Mouse (Mus musculus) lung, adult 2 months (tissue): Measurements from ENCODE around the gene Smyd3.

Experiments used
- CTCF ChIP-seq: fragments of 200-500 bp; IDR thresholded peaks from 2 replicates; pipeline ENCODE4 v1.5.1; 2011; ENCODE audit warnings: mild to moderate bottlenecking, low read length, control low read depth; ENCODE audit not compliant: insufficient read depth
- POLR2A ChIP-seq: fragments of 200-500 bp; IDR thresholded peaks from 2 replicates; pipeline ENCODE4 v1.6.1; 2011; ENCODE audit warnings: low read depth, mild to moderate bottlenecking, control low read depth, low read length, borderline replicate concordance; ENCODE audit errors: extremely low read depth

GRCm38 (mm10) chr1:179461019-179461814 lies 56.6 kb downstream of the Smyd3 start:
- TF ChIP-seq CTCF, result no peak
- no peak for TF ChIP-seq POLR2A
